Mouse (Mus musculus) cortical plate, adult 2 months (tissue): Measurements from ENCODE around the gene Nin.

Source experiments
- CTCF ChIP-seq: fragments of 200-500 bp; IDR thresholded peaks from 2 replicates; pipeline ENCODE4 v1.5.1; 2011; ENCODE audit warnings: mild to moderate bottlenecking, control low read depth, low read length; ENCODE audit not compliant: insufficient read depth; ENCODE audit errors: extremely low read depth
- POLR2A ChIP-seq: fragments of 200-500 bp; IDR thresholded peaks from 2 replicates; pipeline ENCODE4 v1.6.1; 2011; ENCODE audit warnings: mild to moderate bottlenecking, low read length, control low read depth; ENCODE audit not compliant: insufficient read depth; ENCODE audit errors: extremely low read depth

- no peak for TF ChIP-seq POLR2A
- no peak for TF ChIP-seq CTCF
Measured at GRCm38 (mm10) chr12:70145586-70145985, 32.1 kb upstream of the Nin start.
